Mouse (Mus musculus) megakaryocyte, embryonic 14.5 days (primary cell): ENCODE data around the gene Ccr10.

ENCODE experiments used
- FLI1 ChIP-seq: IDR thresholded peaks from 2 replicates; pipeline ENCODE4 v1.6.1; 2012; ENCODE audit warnings: low read length, inconsistent platforms, mixed read lengths
- GATA1 ChIP-seq: IDR thresholded peaks from 3 replicates; pipeline ENCODE4 v1.6.1; 2012; ENCODE audit warnings: mixed read lengths, low read length, inconsistent platforms, borderline replicate concordance

DNA sequence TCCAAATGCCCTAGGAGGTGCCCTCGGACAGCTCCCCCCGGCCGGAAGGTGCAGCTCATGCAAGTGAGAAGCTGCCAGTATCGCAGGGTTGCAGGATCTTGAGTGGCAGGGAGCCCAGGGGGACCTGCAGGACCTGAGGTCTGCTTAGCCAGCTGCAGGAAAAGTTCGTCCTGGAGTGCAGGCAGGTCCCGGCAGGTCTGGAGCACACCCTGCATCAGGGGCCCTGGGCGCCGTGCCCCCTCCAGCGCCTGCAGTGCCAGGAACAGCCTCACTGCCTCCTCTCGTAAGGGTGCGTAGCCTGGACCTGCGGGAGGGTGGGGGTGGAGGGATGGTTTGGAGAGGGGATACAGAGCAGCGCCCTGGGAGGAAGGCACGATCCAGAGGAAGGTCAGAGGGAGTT is 8.9 kb downstream of the Ccr10 start:
- no peak for TF ChIP-seq GATA1
- no peak for TF ChIP-seq FLI1
